Mouse (Mus musculus) liver, adult 2 months (tissue): ENCODE results near the gene 4930426L09Rik. TPM values are rescaled to one million over a fixed set of nuclear protein-coding genes. Genes with fewer than 3 reads are reported as not detected.

ENCODE experiments used
- DNase-seq: peaks from one replicate; pipeline ENCODE4 v3.0.0-alpha.2; 2011; ENCODE audit warnings: low read depth, low spot score; ENCODE audit errors: extremely low read depth
- H3K27ac ChIP-seq: fragments of 200-500 bp; replicated peaks from 2 replicates; pipeline ENCODE4 v1.5.1; 2012; ENCODE audit warnings: low read depth, mild to moderate bottlenecking, control low read depth, inconsistent platforms, low read length; ENCODE audit not compliant: insufficient read depth
- H3K27me3 ChIP-seq: fragments of 200-500 bp; 2 replicates; pipeline ENCODE4 v1.6.1; 2012; ENCODE audit warnings: mild to moderate bottlenecking, moderate library complexity, low read length, inconsistent platforms; ENCODE audit not compliant: control insufficient read depth, insufficient read depth
- H3K36me3 ChIP-seq: fragments of 200-500 bp; 2 replicates; pipeline ENCODE4 v1.6.1; 2012; ENCODE audit warnings: low read length, inconsistent platforms; ENCODE audit not compliant: control insufficient read depth, insufficient read depth
- H3K4me1 ChIP-seq: fragments of 200-500 bp; 2 replicates; pipeline ENCODE4 v1.6.1; 2011; ENCODE audit warnings: low read length; ENCODE audit not compliant: control insufficient read depth, insufficient read depth
- H3K4me3 ChIP-seq: fragments of 200-500 bp; 2 replicates; pipeline ENCODE4 v1.5.1; 2011; ENCODE audit warnings: low read depth, mild to moderate bottlenecking, control low read depth, low read length, moderate library complexity; ENCODE audit not compliant: insufficient read depth
- H3K79me2 ChIP-seq: fragments of 200-500 bp; 2 replicates; pipeline ENCODE4 v1.6.1; 2012; ENCODE audit warnings: inconsistent platforms, mild to moderate bottlenecking, low read length, moderate library complexity; ENCODE audit not compliant: control insufficient read depth, insufficient read depth
- H3K9ac ChIP-seq: fragments of 200-500 bp; 2 replicates; pipeline ENCODE4 v1.6.1; 2012; ENCODE audit warnings: low read depth, mild to moderate bottlenecking, control low read depth, inconsistent platforms, low read length
- CTCF ChIP-seq: fragments of 200-500 bp; IDR thresholded peaks from 2 replicates; pipeline ENCODE4 v1.5.1; 2011; ENCODE audit warnings: low read depth, low read length, control low read depth
- POLR2A ChIP-seq: fragments of 200-500 bp; IDR thresholded peaks from 2 replicates; pipeline ENCODE4 v1.6.1; 2011; ENCODE audit warnings: low read length, control low read depth; ENCODE audit not compliant: insufficient read depth; ENCODE audit errors: extremely low read depth
- WGBS: fragments of 180-500 bp; shearing (Covaris S2); methylation state at CpG from one replicate; pipeline ENCODE4 v1.1.7; 2018; 5-methylcytosine and 5-hydroxymethylcytosine counted together
- polyA plus RNA-seq: library from polyadenylated mRNA; depleted of rRNA; stranded (reverse); fragments of >200 nt; gene quantifications from 2 replicates; pipeline ENCODE4 v1.2.3, GENCODE M21; 2012
- total RNA-seq: library from RNA; depleted of rRNA; stranded (reverse); fragments of >200 nt; gene quantifications from 2 replicates; pipeline ENCODE4 v1.2.3, GENCODE M21; 2014

The 4930426L09Rik gene
- total and polyA plus RNA-seq, 2 experiments = 0.10 TPM; not detected in 1

GRCm38 (mm10) chr2:18965950-18966349, 32.2 kb upstream of the 4930426L09Rik start:
- H3K27ac ChIP-seq = no peak overlapping the region
- H3K27me3 ChIP-seq = no peaks in the 10 kb centered on the region
- no peaks in the 10 kb centered on the region for H3K4me1 ChIP-seq
- TF ChIP-seq CTCF = no peak
- no peak for TF ChIP-seq POLR2A
- no peak for DNase-seq
- no peaks in the 10 kb centered on the region for H3K79me2 ChIP-seq
- H3K9ac ChIP-seq = no peak overlapping the region
- no peak overlapping the region for H3K4me3 ChIP-seq
- H3K36me3 ChIP-seq = no peaks in the 10 kb centered on the region
- WGBS = 91% methylated on average over 2 of the region's 2 CpGs

- Histone ChIP-seq H3K4me3 (no peak overlapping the region), H3K36me3 (no peaks in the 10 kb centered on the region), H3K79me2 (no peaks in the 10 kb centered on the region), H3K27me3 (no peaks in the 10 kb centered on the region), H3K4me1 (no peaks in the 10 kb centered on the region), H3K9ac (no peak overlapping the region), H3K27ac (no peak overlapping the region)
- WGBS = 83% methylated on average over 5 of the region's 5 CpGs
- DNase-seq = no peak
- no peak for TF ChIP-seq POLR2A
- no peak for TF ChIP-seq CTCF
Measured at GRCm38 (mm10) chr2:18966566-18966965, 31.6 kb upstream of the 4930426L09Rik start.

GRCm38 (mm10) chr2:18967451-18968063, 30.6 kb upstream of the 4930426L09Rik start:
- TF ChIP-seq CTCF = no peak
- H3K4me1 ChIP-seq = no peaks in the 10 kb centered on the region; the same call in 1 of the 2 replicates
- no peak overlapping the region for H3K27ac ChIP-seq
- H3K36me3 ChIP-seq = no peaks in the 10 kb centered on the region
- no peak overlapping the region for H3K4me3 ChIP-seq
- no peaks in the 10 kb centered on the region for H3K27me3 ChIP-seq
- 94% methylated on average over 5 of the region's 5 CpGs for WGBS
- no peak overlapping the region for H3K9ac ChIP-seq
- DNase-seq = no peak
- peaks cover 2% of the 10 kb centered on the region; the same call in 1 of the 2 replicates for H3K79me2 ChIP-seq

- H3K36me3 ChIP-seq = no peaks in the 10 kb centered on the region
- TF ChIP-seq POLR2A (no peak), CTCF (no peak)
- H3K4me3 ChIP-seq = no peak overlapping the region
- H3K4me1 ChIP-seq = no peaks in the 10 kb centered on the region; the same call in 1 of the 2 replicates
- no peaks in the 10 kb centered on the region for H3K27me3 ChIP-seq
- peaks cover 2% of the 10 kb centered on the region; the same call in 1 of the 2 replicates for H3K79me2 ChIP-seq
- H3K9ac ChIP-seq = no peak overlapping the region
- H3K27ac ChIP-seq = no peak overlapping the region
- WGBS = 74% methylated on average over 5 of the region's 5 CpGs
- no peak for DNase-seq
Measured at GRCm38 (mm10) chr2:18969066-18969681, 29.0 kb upstream of the 4930426L09Rik start.

GRCm38 (mm10) chr2:18970461-18970860, 27.7 kb upstream of the 4930426L09Rik start:
- no peak for DNase-seq
- Histone ChIP-seq H3K4me3 (no peak overlapping the region), H3K79me2 (peaks cover 2% of the 10 kb centered on the region; the same call in 1 of the 2 replicates), H3K27ac (no peak overlapping the region), H3K9ac (no peak overlapping the region), H3K27me3 (no peaks in the 10 kb centered on the region), H3K4me1 (no peaks in the 10 kb centered on the region; the same call in 1 of the 2 replicates), H3K36me3 (no peaks in the 10 kb centered on the region)
- 84% methylated on average over 2 of the region's 2 CpGs for WGBS
- no peak for TF ChIP-seq POLR2A
- no peak for TF ChIP-seq CTCF

GRCm38 (mm10) chr2:18971564-18971963, 26.6 kb upstream of the 4930426L09Rik start:
- H3K36me3 ChIP-seq = no peaks in the 10 kb centered on the region
- no peak for DNase-seq
- 82% methylated on average over 3 of the region's 3 CpGs for WGBS
- H3K27ac ChIP-seq = no peak overlapping the region
- no peak for TF ChIP-seq POLR2A
- TF ChIP-seq CTCF = no peak
- no peaks in the 10 kb centered on the region; the same call in none of the 2 replicates for H3K4me1 ChIP-seq
- H3K4me3 ChIP-seq = no peak overlapping the region
- H3K9ac ChIP-seq = no peak overlapping the region
- peaks cover 2% of the 10 kb centered on the region; the same call in 1 of the 2 replicates for H3K79me2 ChIP-seq
- no peaks in the 10 kb centered on the region for H3K27me3 ChIP-seq
